Mouse (Mus musculus) ES-E14 (cell line): ENCODE measurements at regions not wholly inside any gene's neighbourhood (a gene's known extent, or its start where the extent isn't known, plus 50 kb on each side); places are given as distances from the start of the nearest gene placed in this dataset.

Experiments
- DNase-seq: peaks from one replicate; pipeline ENCODE4 v3.0.0-alpha.2; 2013; ENCODE audit warnings: low read depth, low spot score
- H3K27ac ChIP-seq: 2 replicates; pipeline ENCODE4 v1.5.1; 2012; ENCODE audit warnings: low read depth, mild to moderate bottlenecking, low read length, moderate library complexity, mixed read lengths; ENCODE audit not compliant: poor library complexity, insufficient read depth, severe bottlenecking
- H3K36me3 ChIP-seq: 2 replicates; pipeline ENCODE4 v1.6.1; 2012; ENCODE audit warnings: mild to moderate bottlenecking, low read length, moderate library complexity, mixed read lengths; ENCODE audit not compliant: control insufficient read depth, poor library complexity, insufficient read depth, severe bottlenecking
- H3K4me1 ChIP-seq, 2 experiments: fragments of 150-350 bp in 1 of 2; sonication (generic) in 1 of 2; 2 replicates each; pipeline ENCODE4 v1.6.1; 2012; ENCODE audit warnings: low read length in 2 of 2, mild to moderate bottlenecking in 1 of 2, mixed read lengths in 1 of 2; ENCODE audit not compliant: control insufficient read depth in 2 of 2, insufficient read depth in 2 of 2, poor library complexity in 1 of 2
- H3K4me3 ChIP-seq, 2 experiments: fragments of 150-350 bp in 1 of 2; sonication (generic) in 1 of 2; 2 replicates each; pipeline ENCODE4 v1.5.1; 2012; ENCODE audit warnings: low read length in 2 of 2, low read depth in 1 of 2, mild to moderate bottlenecking in 1 of 2, mixed read lengths in 1 of 2; ENCODE audit not compliant: insufficient read depth in 1 of 2, poor library complexity in 1 of 2, severe bottlenecking in 1 of 2
- H3K9ac ChIP-seq: 2 replicates; pipeline ENCODE4 v1.6.1; 2012; ENCODE audit warnings: low read depth, mild to moderate bottlenecking, low read length, mixed read lengths; ENCODE audit not compliant: poor library complexity, insufficient read depth, severe bottlenecking
- H3K9me3 ChIP-seq: fragments of 150-350 bp; sonication (generic); 2 replicates; pipeline ENCODE4 v1.6.1; 2012; ENCODE audit warnings: low read depth, mild to moderate bottlenecking, low read length; ENCODE audit not compliant: control insufficient read depth, insufficient read depth
- CHD2 ChIP-seq: IDR thresholded peaks from 2 replicates; pipeline ENCODE4 v1.6.1; 2014; ENCODE audit warnings: mild to moderate bottlenecking, low read depth, low read length, inconsistent platforms
- HCFC1 ChIP-seq: IDR thresholded peaks from 2 replicates; pipeline ENCODE4 v1.6.1; 2012; ENCODE audit warnings: low read length, inconsistent platforms, borderline replicate concordance; ENCODE audit not compliant: insufficient read depth
- MAFK ChIP-seq: IDR thresholded peaks from 2 replicates; pipeline ENCODE4 v1.6.1; 2014; ENCODE audit warnings: mild to moderate bottlenecking, low read depth, low read length, inconsistent platforms; ENCODE audit not compliant: insufficient read depth
- ZC3H11A ChIP-seq: IDR thresholded peaks from 2 replicates; pipeline ENCODE4 v1.6.1; 2012; ENCODE audit warnings: low read depth, mild to moderate bottlenecking, inconsistent platforms, low read length, borderline replicate concordance
- ZNF384 ChIP-seq: IDR thresholded peaks from 2 replicates; pipeline ENCODE4 v1.6.1; 2012; ENCODE audit warnings: low read depth, low read length, inconsistent platforms
- in situ Hi-C, 2 experiments: fragments of 600-800 bp; cut with MboI; formaldehyde crosslinking; loops; one replicate each; pipeline ENCODE4 v1.15.1; 2025; ENCODE audit warnings: low sequenced_read_pairs in 2 of 2, inconsistent platforms in 1 of 2; ENCODE audit not compliant: unreplicated experiment in 2 of 2

DNA sequence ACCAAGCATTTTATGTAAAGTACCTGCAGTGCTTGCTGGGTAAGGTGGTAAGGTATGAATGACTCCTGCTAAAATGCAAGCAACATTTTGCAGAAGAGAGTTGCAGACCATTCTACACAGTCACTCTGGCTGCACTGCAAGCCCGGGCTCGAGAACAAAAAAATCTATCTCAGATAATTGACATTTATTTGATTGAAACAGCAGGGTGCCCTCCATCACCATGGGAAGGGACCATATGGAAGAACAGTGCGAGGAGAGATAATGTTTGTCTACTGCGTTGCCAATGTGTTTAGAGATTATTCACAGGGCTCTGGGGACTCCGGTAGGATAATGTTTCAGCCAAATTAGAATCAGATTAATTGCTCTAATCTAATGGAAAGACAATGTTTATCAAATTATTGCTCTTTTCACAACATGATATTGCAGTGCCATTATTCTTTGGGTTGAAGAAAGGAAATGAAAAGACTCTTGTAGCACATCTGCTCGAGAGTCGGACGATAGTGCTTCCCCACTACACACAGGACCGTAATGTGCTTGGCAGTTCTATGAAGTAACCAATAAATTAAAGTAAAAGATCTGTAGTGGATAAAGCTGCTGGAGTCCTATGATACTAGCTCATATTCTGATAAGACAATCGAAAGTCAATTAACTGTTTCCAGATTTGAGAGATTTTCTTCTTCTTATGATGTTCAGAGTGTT is 85.3 kb upstream of the Map3k7 start:
- no peak overlapping the region for H3K4me3 ChIP-seq
- no peak for DNase-seq
- no peaks in the 10 kb centered on the region for H3K4me1 ChIP-seq
- TF ChIP-seq CHD2, result no peak
- TF ChIP-seq ZC3H11A, result no peak
- TF ChIP-seq ZNF384, result no peak
- TF ChIP-seq MAFK, result no peak
- no peak for TF ChIP-seq HCFC1
- H3K27ac ChIP-seq, result no peak overlapping the region
- in situ Hi-C loops, result no loop called here
- H3K9me3 ChIP-seq, result no peaks in the 10 kb centered on the region
- H3K9ac ChIP-seq, result no peak overlapping the region
- H3K36me3 ChIP-seq, result no peaks in the 10 kb centered on the region

DNA sequence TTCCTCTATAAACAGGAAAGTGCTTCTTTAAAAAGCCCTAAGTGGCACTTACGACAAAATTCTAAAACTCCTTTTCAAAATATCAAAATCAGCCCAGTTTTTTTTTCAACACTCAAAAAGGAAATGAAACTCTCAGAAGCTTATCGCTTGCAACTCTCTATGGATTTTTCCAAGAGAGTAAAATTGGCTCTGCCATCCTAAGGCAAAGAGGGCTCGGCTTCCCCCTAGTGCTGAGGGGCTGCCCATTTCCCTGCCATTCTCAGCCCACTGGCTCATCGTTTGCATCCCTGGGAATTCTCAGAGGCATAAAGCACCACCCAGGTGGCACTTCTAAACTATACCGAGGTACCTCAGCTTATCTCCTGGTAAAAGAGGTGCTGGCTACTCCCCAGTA is 84.7 kb upstream of the Map3k7 start:
- no peaks in the 10 kb centered on the region for H3K9me3 ChIP-seq
- no peak overlapping the region for H3K4me3 ChIP-seq
- H3K4me1 ChIP-seq, result no peaks in the 10 kb centered on the region
- TF ChIP-seq CHD2, result no peak
- TF ChIP-seq ZNF384, result no peak
- no peak for TF ChIP-seq MAFK
- TF ChIP-seq HCFC1, result no peak
- no peak for TF ChIP-seq ZC3H11A
- in situ Hi-C loops, result no loop called here
- H3K9ac ChIP-seq, result no peak overlapping the region
- H3K27ac ChIP-seq, result no peak overlapping the region
- no peak for DNase-seq
- H3K36me3 ChIP-seq, result no peaks in the 10 kb centered on the region

DNA sequence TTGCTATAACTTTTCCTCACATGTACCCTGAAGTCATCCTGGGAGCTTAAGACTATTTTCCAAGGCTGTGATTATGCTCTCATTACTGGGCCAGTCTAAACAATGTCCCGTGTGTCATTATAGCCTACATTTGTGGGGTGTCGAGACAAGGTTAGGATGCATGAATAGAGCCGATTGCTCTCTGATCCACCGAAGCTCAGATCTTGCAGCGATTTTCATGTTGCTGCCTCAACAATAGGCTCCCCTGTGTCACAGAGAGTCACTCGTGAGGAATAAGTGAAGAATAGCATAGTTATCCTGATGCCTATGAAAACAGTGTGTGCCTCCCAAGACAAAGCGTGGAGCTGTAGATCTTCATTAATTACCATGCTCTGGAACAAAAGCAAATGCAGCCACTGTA is 83.7 kb upstream of the Map3k7 start:
- Histone ChIP-seq H3K4me1 (no peaks in the 10 kb centered on the region), H3K9me3 (no peaks in the 10 kb centered on the region), H3K36me3 (no peaks in the 10 kb centered on the region), H3K4me3 (no peak overlapping the region), H3K9ac (no peak overlapping the region), H3K27ac (no peak overlapping the region)
- in situ Hi-C loops, result no loop called here
- TF ChIP-seq HCFC1 (no peak), MAFK (no peak), ZNF384 (no peak), CHD2 (no peak), ZC3H11A (no peak)
- no peak for DNase-seq

DNA sequence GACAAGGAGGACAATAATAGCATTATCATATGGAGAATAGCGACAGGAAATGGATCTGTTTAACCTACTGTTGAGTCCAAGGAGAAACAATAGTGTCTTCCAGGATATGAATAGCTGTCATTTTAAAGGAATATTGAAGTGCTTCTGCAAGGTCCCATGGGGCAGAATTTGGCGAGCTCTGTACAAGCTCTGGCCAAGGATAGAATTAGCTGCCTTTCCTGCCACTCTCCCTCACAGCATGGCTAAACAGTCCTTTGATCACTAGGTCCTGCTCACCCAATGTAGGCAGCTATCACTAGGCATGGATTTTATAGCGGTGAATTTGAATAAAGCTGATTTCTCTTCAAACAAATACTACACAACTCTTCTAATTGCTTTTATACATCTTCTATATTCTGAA is 74.2 kb upstream of the Map3k7 start:
- TF ChIP-seq ZNF384 (no peak), ZC3H11A (no peak), CHD2 (no peak), MAFK (no peak), HCFC1 (no peak)
- no peak for DNase-seq
- in situ Hi-C loops, result no loop called here
- no peak overlapping the region for H3K27ac ChIP-seq
- H3K9me3 ChIP-seq, result no peaks in the 10 kb centered on the region
- H3K4me1 ChIP-seq, result no peaks in the 10 kb centered on the region
- H3K4me3 ChIP-seq, result no peak overlapping the region
- no peaks in the 10 kb centered on the region for H3K36me3 ChIP-seq
- H3K9ac ChIP-seq, result no peak overlapping the region
